Mouse (Mus musculus) retina, embryonic 14.5 days (tissue): ENCODE data around the gene Cpm.

Experiments used
- DNase-seq: peaks from one replicate; pipeline ENCODE4 v3.0.0-alpha.2; 2015; ENCODE audit warnings: low spot score

Cpm gene

GRCm38 (mm10) chr10:117663056-117663864 lies 34.0 kb downstream of the Cpm start:
- no peak for DNase-seq

- no peak for DNase-seq
These were observed 34.5 kb downstream of the Cpm start for GRCm38 (mm10) chr10:117663865-117664200.

GRCm38 (mm10) chr10:117664208-117664925 lies 35.1 kb downstream of the Cpm start:
- DNase-seq = no peak

- DNase-seq = no peak
These were observed 35.6 kb downstream of the Cpm start for GRCm38 (mm10) chr10:117664926-117665209.

GRCm38 (mm10) chr10:117665376-117666275 lies 36.3 kb downstream of the Cpm start:
- no peak for DNase-seq

- no peak for DNase-seq
These were observed 37.1 kb downstream of the Cpm start for GRCm38 (mm10) chr10:117666361-117666760.

- no peak for DNase-seq
These were observed 37.8 kb downstream of the Cpm start for GRCm38 (mm10) chr10:117666947-117667630.

- no peak for DNase-seq
These were observed 38.6 kb downstream of the Cpm start for GRCm38 (mm10) chr10:117667663-117668507.

- no peak for DNase-seq
These were observed 39.4 kb downstream of the Cpm start for GRCm38 (mm10) chr10:117668546-117669300.

- DNase-seq = no peak
These were observed 40.3 kb downstream of the Cpm start for GRCm38 (mm10) chr10:117669449-117670090.

- DNase-seq = no peak
These were observed 40.8 kb downstream of the Cpm start for GRCm38 (mm10) chr10:117670092-117670491.

- no peak for DNase-seq
These were observed 41.5 kb downstream of the Cpm start for GRCm38 (mm10) chr10:117670791-117671190.

- no peak for DNase-seq
These were observed 42.0 kb downstream of the Cpm start for GRCm38 (mm10) chr10:117671266-117671665.

GRCm38 (mm10) chr10:117671930-117672666 lies 42.8 kb downstream of the Cpm start:
- DNase-seq = no peak

- DNase-seq = no peak
These were observed 43.4 kb downstream of the Cpm start for GRCm38 (mm10) chr10:117672693-117673092.

- no peak for DNase-seq
These were observed 44.6 kb downstream of the Cpm start for GRCm38 (mm10) chr10:117673913-117674312.

- DNase-seq = no peak
These were observed 45.2 kb downstream of the Cpm start for GRCm38 (mm10) chr10:117674359-117675019.
